In the genomic region with DNA sequence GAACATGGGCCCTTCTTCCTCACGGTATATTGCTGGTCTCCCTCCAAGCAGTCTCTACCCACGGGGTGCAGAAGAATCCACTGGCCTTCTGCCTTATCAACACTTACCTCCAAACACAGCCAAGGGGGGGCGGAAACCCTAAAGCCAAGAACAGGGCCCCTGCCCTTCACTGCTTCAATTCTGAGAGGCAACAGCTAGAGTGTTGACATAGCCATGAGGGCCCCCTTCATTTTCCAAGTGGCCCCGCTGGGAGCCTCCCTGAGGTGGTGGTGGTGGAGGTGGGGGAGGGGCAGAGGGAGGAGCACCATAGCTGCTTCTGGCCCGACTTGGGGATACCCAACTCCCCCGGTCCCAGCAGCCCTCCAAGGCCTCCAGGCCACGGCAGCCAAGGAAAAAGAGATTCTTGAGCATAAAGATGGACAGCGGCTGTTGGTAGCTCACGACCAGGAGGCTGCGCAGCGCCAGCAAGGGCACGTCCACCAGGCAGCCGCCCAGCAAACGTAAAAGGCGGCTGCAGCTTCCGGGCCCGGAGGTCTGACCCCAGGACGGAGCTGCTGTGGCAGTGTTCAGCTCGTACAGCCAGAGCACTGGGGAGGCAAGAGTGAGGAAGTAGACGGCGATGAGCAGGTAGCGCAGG, we compare ENCODE assay signal across 8 mouse cellular contexts. TPM values are rescaled to one million over a fixed set of nuclear protein-coding genes. Genes with fewer than 3 reads are reported as not detected.
DNase-seq lines count a peak whose midpoint lies in the region; ATAC-seq and TF ChIP-seq lines count a peak whose summit lies in the region.
"Had no signal": no experiment of that assay in that cellular context is flagged by ENCODE, and none has a peak within 500 bp of the region (broad histone marks: within the 10 kb centered on the region; RNA-seq: fewer than 3 reads in every experiment).

No protein-coding gene starts in this region.

- H3K4me3 ChIP-seq in liver, embryonic 11.5 days (ENCODE audit: low read depth, low read length): peak overlapping the region; percentile 66
- peak overlapping the region; percentile 56 for H3K4me3 ChIP-seq in liver, postnatal 0 days (ENCODE audit: low read depth, low read length)
- H3K4me3 ChIP-seq in stomach, embryonic 14.5 days (ENCODE audit: low read depth, low read length): peak overlapping the region; percentile 50

- peaks cover 22% of the 10 kb centered on the region for H3K4me1 ChIP-seq in liver, embryonic 11.5 days (replicated peaks; ENCODE audit: control insufficient read depth, insufficient read depth, low read length)
- H3K4me1 ChIP-seq in liver, postnatal 0 days (ENCODE audit: insufficient read depth): peaks cover 19% of the 10 kb centered on the region
- peaks cover 7% of the 10 kb centered on the region; the same call in 1 of the 2 replicates for H3K4me1 ChIP-seq in stomach, embryonic 14.5 days (ENCODE audit: control insufficient read depth, insufficient read depth, low read length)

- H3K4me2 ChIP-seq in liver, embryonic 11.5 days: peak overlapping the region; percentile 96
- H3K4me2 ChIP-seq in liver, postnatal 0 days (ENCODE audit: low read depth, low read length): peak overlapping the region; percentile 82
- peak overlapping the region; percentile 91 for H3K4me2 ChIP-seq in stomach, embryonic 14.5 days (replicated peaks; ENCODE audit: low read depth, low read length)

- intact Hi-C loops in gastrocnemius, postnatal 14 days (cut with DNase I; ENCODE audit: low total_unique reads): no loop called here

- H3K9ac ChIP-seq in liver, embryonic 11.5 days (ENCODE audit: low read depth, low read length): no peak overlapping the region
- no peak overlapping the region for H3K9ac ChIP-seq in liver, postnatal 0 days (replicated peaks)
- H3K9ac ChIP-seq in stomach, embryonic 14.5 days (replicated peaks; ENCODE audit: low read depth, low read length): no peak overlapping the region

- ATAC-seq in liver, embryonic 11.5 days (replicated peaks; ENCODE audit: low FRiP score): no peak; the same call in 1 of the 2 replicates
- peak; percentile 2; the same call in 1 of the 2 replicates for ATAC-seq in granulocyte monocyte progenitor cell, adult 5-6 weeks (replicated peaks; ENCODE audit: poor library complexity, severe bottlenecking)
- ATAC-seq in liver, postnatal 0 days: no peak; the same call in 1 of the 2 replicates
- ATAC-seq in stomach, embryonic 14.5 days (ENCODE audit: insufficient number of reproducible peaks, insufficient read depth, low FRiP score, low read depth): no peak

- H3K36me3 ChIP-seq in liver, embryonic 11.5 days (ENCODE audit: control insufficient read depth, insufficient read depth, low read length): no peaks in the 10 kb centered on the region
- H3K36me3 ChIP-seq in liver, postnatal 0 days (replicated peaks; ENCODE audit: insufficient read depth, low read length): no peaks in the 10 kb centered on the region
- H3K36me3 ChIP-seq in stomach, embryonic 14.5 days (ENCODE audit: control insufficient read depth, insufficient read depth, low read length): no peaks in the 10 kb centered on the region

- H3K27me3 ChIP-seq in liver, embryonic 11.5 days (replicated peaks; ENCODE audit: control insufficient read depth, insufficient read depth, low read length): peaks cover 45% of the 10 kb centered on the region
- peaks cover 45% of the 10 kb centered on the region for H3K27me3 ChIP-seq in liver, postnatal 0 days (ENCODE audit: insufficient read depth, low read length)
- H3K27me3 ChIP-seq in stomach, embryonic 14.5 days (ENCODE audit: control insufficient read depth, insufficient read depth, low read length): peaks cover 16% of the 10 kb centered on the region

- H3K9me3 ChIP-seq in liver, embryonic 11.5 days (ENCODE audit: control insufficient read depth, low read length): no peaks in the 10 kb centered on the region
- H3K9me3 ChIP-seq in liver, postnatal 0 days (ENCODE audit: low read length): no peaks in the 10 kb centered on the region
- H3K9me3 ChIP-seq in stomach, embryonic 14.5 days (ENCODE audit: control insufficient read depth, low read depth, low read length): no peaks in the 10 kb centered on the region

- DNase-seq in liver, embryonic 11.5 days (ENCODE audit: low spot score): no peak
- DNase-seq in liver: no peak
- DNase-seq in liver, postnatal 0 days: no peak
- DNase-seq in gastrocnemius, postnatal 14 days: no peak
- DNase-seq in spleen, adult 18-20 months: no peak

- no peak overlapping the region for H3K27ac ChIP-seq in liver, embryonic 11.5 days (ENCODE audit: low read depth, low read length)
- no peak overlapping the region for H3K27ac ChIP-seq in liver, postnatal 0 days (ENCODE audit: low read depth)
- no peak overlapping the region for H3K27ac ChIP-seq in stomach, embryonic 14.5 days (ENCODE audit: low read length)
- H3K27ac ChIP-seq: macrophage had no signal

- 12% methylated on average over 22 of the region's 22 CpGs for WGBS in liver, embryonic 11.5 days
- 14% methylated on average over 22 of the region's 22 CpGs for WGBS in liver, postnatal 0 days (ENCODE audit: insufficient replicate concordance)
- WGBS in stomach, embryonic 14.5 days: 9% methylated on average over 22 of the region's 22 CpGs

- no peak for TF ChIP-seq EP300 in liver, postnatal 0 days (IDR thresholded peaks at IDR 0.05; ENCODE audit: low read depth)

- TF ChIP-seq CTCF in liver, postnatal 0 days (IDR thresholded peaks at IDR 0.05; ENCODE audit: low read depth): no peak

RNA-seq across cellular contexts. Expression of gene Tmem121b, which starts 1.6 kb away (rescaled TPM):
- polyA plus RNA-seq in liver, embryonic 11.5 days (2014; fragmentation: Nextera tagmentation; extraction: Ambion mirVana): 0.07 TPM in 1 of 2 replicates, not detected in the other
- not detected in 2 replicates for total RNA-seq in granulocyte monocyte progenitor cell, adult 5-6 weeks (2014; fragmentation: Nextera tagmentation)
- total RNA-seq in granulocyte monocyte progenitor cell, adult 5-6 weeks (2017): not detected in 2 replicates
- polyA plus RNA-seq in liver, postnatal 0 days (2015; fragmentation: Nextera tagmentation; extraction: Ambion mirVana): not detected in 2 replicates
- polyA plus RNA-seq in stomach, embryonic 14.5 days (2014; fragmentation: Nextera tagmentation; extraction: Ambion mirVana): 0.14 and 0.17 TPM in 2 replicates
- under 1 TPM in 1 of 2 experiments, not detected in 1; 0.04 TPM for total RNA-seq in gastrocnemius, postnatal 14 days (2021)
- polyA plus RNA-seq: macrophage had no signal

RNA-seq across cellular contexts. Expression of gene Il17ra, which starts 28.9 kb away (rescaled TPM):
- polyA plus RNA-seq in liver, embryonic 11.5 days (2014; fragmentation: Nextera tagmentation; extraction: Ambion mirVana): 6.8 and 8.7 TPM in 2 replicates
- 17.1 and 29.8 TPM in 2 replicates for total RNA-seq in granulocyte monocyte progenitor cell, adult 5-6 weeks (2014; fragmentation: Nextera tagmentation)
- total RNA-seq in granulocyte monocyte progenitor cell, adult 5-6 weeks (2017): 17.0 and 27.7 TPM in 2 replicates
- polyA plus RNA-seq in liver, postnatal 0 days (2015; fragmentation: Nextera tagmentation; extraction: Ambion mirVana): 9.4 and 10.6 TPM in 2 replicates
- polyA plus RNA-seq in stomach, embryonic 14.5 days (2014; fragmentation: Nextera tagmentation; extraction: Ambion mirVana): 2.7 and 3.2 TPM in 2 replicates
- 1 to 10 TPM; 2.1 to 3.3 TPM for total RNA-seq in gastrocnemius, postnatal 14 days (2021)

RNA-seq across cellular contexts. Expression of gene Hdhd5, which starts 39.1 kb away (rescaled TPM):
- 19.9 and 20.7 TPM in 2 replicates for polyA plus RNA-seq in liver, embryonic 11.5 days (2014; fragmentation: Nextera tagmentation; extraction: Ambion mirVana)
- total RNA-seq in granulocyte monocyte progenitor cell, adult 5-6 weeks (2014; fragmentation: Nextera tagmentation): 7.4 and 9.6 TPM in 2 replicates
- total RNA-seq in granulocyte monocyte progenitor cell, adult 5-6 weeks (2017): 3.6 and 4.7 TPM in 2 replicates
- 6.6 and 7.1 TPM in 2 replicates for polyA plus RNA-seq in liver, postnatal 0 days (2015; fragmentation: Nextera tagmentation; extraction: Ambion mirVana)
- polyA plus RNA-seq in stomach, embryonic 14.5 days (2014; fragmentation: Nextera tagmentation; extraction: Ambion mirVana): 14.9 and 17.0 TPM in 2 replicates
- 10 to 100 TPM; 21.0 to 25.2 TPM for total RNA-seq in gastrocnemius, postnatal 14 days (2021)
